Mouse (Mus musculus) intestine, embryonic 16.5 days (tissue): ENCODE results near the gene Eif4g2. TPM values are rescaled to one million over a fixed set of nuclear protein-coding genes. Genes with fewer than 3 reads are reported as not detected.

Source experiments
- ATAC-seq: fragments of 200-750 bp; cut with Nextera tagmentation; 2 replicates; pipeline ENCODE4 v1.8.0; 2017; ENCODE audit warnings: moderate TSS enrichment, moderate library complexity
- H3K27ac ChIP-seq: fragments of 300-500 bp; sonication (generic); 2 replicates; pipeline ENCODE4 v1.5.1; 2014; ENCODE audit warnings: mild to moderate bottlenecking, low read length
- H3K27me3 ChIP-seq: fragments of 300-500 bp; sonication (generic); replicated peaks from 2 replicates; pipeline ENCODE4 v1.6.1; 2014; ENCODE audit warnings: low read length, control low read depth, mixed read lengths; ENCODE audit not compliant: control insufficient read depth, insufficient read depth
- H3K36me3 ChIP-seq: fragments of 300-500 bp; sonication (generic); 2 replicates; pipeline ENCODE4 v1.6.1; 2014; ENCODE audit warnings: low read length, control low read depth; ENCODE audit not compliant: control insufficient read depth, insufficient read depth
- H3K4me1 ChIP-seq: fragments of 300-500 bp; sonication (generic); 2 replicates; pipeline ENCODE4 v1.6.1; 2014; ENCODE audit warnings: low read length, control low read depth, mixed read lengths; ENCODE audit not compliant: control insufficient read depth, insufficient read depth
- H3K4me2 ChIP-seq: fragments of 300-500 bp; sonication (generic); 2 replicates; pipeline ENCODE4 v1.6.1; 2014; ENCODE audit warnings: low read depth, low read length, control low read depth
- H3K4me3 ChIP-seq: fragments of 300-500 bp; sonication (generic); 2 replicates; pipeline ENCODE4 v1.5.1; 2014; ENCODE audit warnings: mild to moderate bottlenecking, low read length
- H3K9ac ChIP-seq: fragments of 300-500 bp; sonication (generic); 2 replicates; pipeline ENCODE4 v1.6.1; 2014; ENCODE audit warnings: low read depth, low read length
- H3K9me3 ChIP-seq: fragments of 300-500 bp; sonication (generic); 2 replicates; pipeline ENCODE4 v1.6.1; 2016; ENCODE audit warnings: low read length, control low read depth; ENCODE audit not compliant: control insufficient read depth
- WGBS: fragments of 180-500 bp; shearing (Covaris S2); extraction: QIAGEN DNeasy Blood & Tissue Kit; methylation state at CpG from one replicate; pipeline ENCODE4 v1.1.7; 2014; 5-methylcytosine and 5-hydroxymethylcytosine counted together
- polyA plus RNA-seq: library from polyadenylated mRNA; unstranded; fragments of >200 nt; fragmentation: Nextera tagmentation; extraction: Ambion mirVana; gene quantifications from 2 replicates; pipeline ENCODE4 v1.2.1, GENCODE M21; 2015

Gene Eif4g2
- polyA plus RNA-seq, 1 experiment from 2014 or later: 621 TPM

- Histone ChIP-seq H3K4me3 (no peak overlapping the region), H3K4me1 (peaks cover 16% of the 10 kb centered on the region), H3K9ac (no peak overlapping the region), H3K4me2 (no peak overlapping the region), H3K27me3 (no peaks in the 10 kb centered on the region), H3K27ac (no peak overlapping the region), H3K36me3 (peaks cover 37% of the 10 kb centered on the region), H3K9me3 (no peaks in the 10 kb centered on the region)
- no peak for ATAC-seq
- 93% methylated on average over 4 of the region's 4 CpGs for WGBS
Measured at GRCm38 (mm10) chr7:111078271-111078670, 4.6 kb downstream of the Eif4g2 start.

- no peak overlapping the region for H3K9ac ChIP-seq
- no peak for ATAC-seq
- WGBS: 92% methylated on average over 4 of the region's 4 CpGs
Measured at GRCm38 (mm10) chr7:111075288-111075687, 7.5 kb downstream of the Eif4g2 start.

GRCm38 (mm10) chr7:111072410-111072809 is 10.4 kb downstream of the Eif4g2 start:
- no peak overlapping the region for H3K9ac ChIP-seq
- 87% methylated on average over 4 of the region's 4 CpGs for WGBS
- peaks cover 38% of the 10 kb centered on the region for H3K36me3 ChIP-seq
- no peak overlapping the region for H3K27ac ChIP-seq
- no peak overlapping the region for H3K4me3 ChIP-seq
- peaks cover 10% of the 10 kb centered on the region for H3K9me3 ChIP-seq
- no peak overlapping the region for H3K4me2 ChIP-seq
- H3K27me3 ChIP-seq: no peaks in the 10 kb centered on the region
- no peaks in the 10 kb centered on the region for H3K4me1 ChIP-seq
- no peak for ATAC-seq

More at GRCm38 (mm10) chr7:111075288-111075687, 7.5 kb downstream of the Eif4g2 start:
- Histone ChIP-seq H3K9me3 (no peaks in the 10 kb centered on the region), H3K36me3 (peaks cover 40% of the 10 kb centered on the region), H3K27ac (no peak overlapping the region), H3K27me3 (no peaks in the 10 kb centered on the region), H3K4me2 (no peak overlapping the region), H3K4me3 (no peak overlapping the region), H3K4me1 (peaks cover 7% of the 10 kb centered on the region)

- H3K4me2 ChIP-seq: no peak overlapping the region
- ATAC-seq: peak; percentile 26; the same call in 1 of the 2 replicates
- peaks cover 30% of the 10 kb centered on the region for H3K36me3 ChIP-seq
- H3K27me3 ChIP-seq: no peaks in the 10 kb centered on the region
- no peak overlapping the region for H3K27ac ChIP-seq
- no peak overlapping the region for H3K9ac ChIP-seq
- H3K9me3 ChIP-seq: peaks cover 10% of the 10 kb centered on the region
- WGBS: 98% methylated on average over 2 of the region's 2 CpGs
- no peak overlapping the region for H3K4me3 ChIP-seq
- H3K4me1 ChIP-seq: no peaks in the 10 kb centered on the region
Measured at GRCm38 (mm10) chr7:111070167-111070496, 12.7 kb downstream of the Eif4g2 start.

- ATAC-seq: peak; percentile 48
- WGBS: 90% methylated on average over 7 of the region's 7 CpGs
Measured at GRCm38 (mm10) chr7:111069439-111070166, 13.2 kb downstream of the Eif4g2 start.

GRCm38 (mm10) chr7:111068181-111068580 is 14.6 kb downstream of the Eif4g2 start:
- peaks cover 10% of the 10 kb centered on the region for H3K9me3 ChIP-seq
- H3K4me2 ChIP-seq: no peak overlapping the region
- peaks cover 20% of the 10 kb centered on the region for H3K36me3 ChIP-seq
- 98% methylated on average over 3 of the region's 3 CpGs for WGBS
- H3K9ac ChIP-seq: no peak overlapping the region
- no peak overlapping the region for H3K4me3 ChIP-seq
- H3K4me1 ChIP-seq: no peaks in the 10 kb centered on the region
- ATAC-seq: no peak
- no peaks in the 10 kb centered on the region for H3K27me3 ChIP-seq
- H3K27ac ChIP-seq: no peak overlapping the region

More at GRCm38 (mm10) chr7:111069439-111070166, 13.2 kb downstream of the Eif4g2 start:
- no peak overlapping the region for H3K27ac ChIP-seq
- peaks cover 10% of the 10 kb centered on the region for H3K9me3 ChIP-seq
- no peaks in the 10 kb centered on the region for H3K27me3 ChIP-seq
- H3K9ac ChIP-seq: no peak overlapping the region
- H3K4me1 ChIP-seq: no peaks in the 10 kb centered on the region
- no peak overlapping the region for H3K4me3 ChIP-seq
- peaks cover 25% of the 10 kb centered on the region for H3K36me3 ChIP-seq
- no peak overlapping the region for H3K4me2 ChIP-seq

- Histone ChIP-seq H3K27ac (no peak overlapping the region), H3K4me3 (no peak overlapping the region), H3K4me1 (no peaks in the 10 kb centered on the region), H3K36me3 (peaks cover 5% of the 10 kb centered on the region), H3K27me3 (no peaks in the 10 kb centered on the region), H3K9ac (no peak overlapping the region), H3K4me2 (no peak overlapping the region), H3K9me3 (peaks cover 5% of the 10 kb centered on the region)
- no peak for ATAC-seq
- 90% methylated on average over 1 of the region's 1 CpGs for WGBS
Measured at GRCm38 (mm10) chr7:111062971-111063370, 19.9 kb downstream of the Eif4g2 start.

GRCm38 (mm10) chr7:111059527-111059926 is 23.3 kb downstream of the Eif4g2 start:
- H3K4me3 ChIP-seq: no peak overlapping the region

GRCm38 (mm10) chr7:111055984-111056657 is 26.7 kb downstream of the Eif4g2 start:
- H3K4me1 ChIP-seq: no peaks in the 10 kb centered on the region
- H3K27ac ChIP-seq: no peak overlapping the region
- no peak overlapping the region for H3K9ac ChIP-seq
- H3K9me3 ChIP-seq: no peaks in the 10 kb centered on the region
- H3K4me2 ChIP-seq: no peak overlapping the region
- H3K36me3 ChIP-seq: peaks cover 13% of the 10 kb centered on the region
- no peak for ATAC-seq
- 87% methylated on average over 3 of the region's 3 CpGs for WGBS
- no peaks in the 10 kb centered on the region for H3K27me3 ChIP-seq
- H3K4me3 ChIP-seq: no peak overlapping the region

More at GRCm38 (mm10) chr7:111059527-111059926, 23.3 kb downstream of the Eif4g2 start:
- 70% methylated on average over 5 of the region's 5 CpGs for WGBS
- no peak overlapping the region for H3K27ac ChIP-seq
- H3K9ac ChIP-seq: no peak overlapping the region
- no peaks in the 10 kb centered on the region for H3K4me1 ChIP-seq
- ATAC-seq: no peak
- H3K27me3 ChIP-seq: no peaks in the 10 kb centered on the region
- no peak overlapping the region for H3K4me2 ChIP-seq
- H3K9me3 ChIP-seq: no peaks in the 10 kb centered on the region
- H3K36me3 ChIP-seq: peaks cover 6% of the 10 kb centered on the region; the same call in 1 of the 2 replicates
